Mouse (Mus musculus) right cerebral cortex, postnatal 25 days (tissue): ENCODE data around the gene Sowahc.

ENCODE experiments used
- DNase-seq: peaks from one replicate; pipeline ENCODE4 v3.0.0; 2022

The Sowahc gene

DNA sequence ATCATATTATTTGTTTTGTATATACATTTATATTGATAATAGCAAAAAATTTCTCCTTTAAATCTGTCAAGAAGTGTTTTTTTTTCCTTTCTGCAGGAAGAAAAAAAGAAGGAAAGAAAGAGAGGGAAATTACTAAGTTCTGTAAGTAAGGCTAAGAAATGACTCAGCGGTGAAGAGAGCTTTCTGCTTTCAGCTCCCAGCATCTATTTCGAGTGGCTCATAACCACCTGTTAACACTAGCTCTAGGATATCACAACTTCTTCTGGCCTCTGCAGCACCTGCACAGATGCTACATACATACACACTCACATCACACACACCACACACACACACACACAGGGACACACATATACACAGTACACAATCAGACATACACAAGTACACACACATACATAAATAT, 34.8 kb downstream of the Sowahc start:
- DNase-seq = no peak

DNA sequence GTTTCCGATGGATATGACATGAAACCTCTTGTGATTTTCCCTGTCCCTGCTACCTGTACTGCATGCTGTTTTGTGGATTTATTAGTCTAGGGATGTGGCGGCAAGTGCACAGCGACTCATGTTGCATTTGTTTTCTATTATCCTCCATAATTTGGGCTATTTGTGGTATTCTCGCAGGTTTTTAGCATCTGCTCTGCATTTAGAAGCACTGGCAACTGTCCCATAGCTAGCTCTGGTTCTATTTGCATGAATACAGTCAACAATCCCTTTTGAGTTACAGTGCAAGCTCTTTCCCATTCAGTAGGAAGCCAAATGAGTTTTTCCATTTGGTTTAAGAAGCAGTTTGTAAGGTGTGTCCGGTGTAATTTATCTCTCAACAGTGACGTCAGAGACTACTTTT, 37.8 kb downstream of the Sowahc start:
- DNase-seq = no peak

GRCm38 (mm10) chr10:59261603-59262002, 39.9 kb downstream of the Sowahc start:
- DNase-seq = no peak

- DNase-seq = no peak
These were observed 40.3 kb downstream of the Sowahc start for GRCm38 (mm10) chr10:59262021-59262420.

- no peak for DNase-seq
These were observed 41.2 kb downstream of the Sowahc start for GRCm38 (mm10) chr10:59262979-59263378.

- no peak for DNase-seq
These were observed 43.3 kb downstream of the Sowahc start for GRCm38 (mm10) chr10:59265067-59265466.

GRCm38 (mm10) chr10:59265674-59266073, 43.9 kb downstream of the Sowahc start:
- DNase-seq = no peak

- no peak for DNase-seq
These were observed 44.3 kb downstream of the Sowahc start for GRCm38 (mm10) chr10:59266097-59266496.

DNA sequence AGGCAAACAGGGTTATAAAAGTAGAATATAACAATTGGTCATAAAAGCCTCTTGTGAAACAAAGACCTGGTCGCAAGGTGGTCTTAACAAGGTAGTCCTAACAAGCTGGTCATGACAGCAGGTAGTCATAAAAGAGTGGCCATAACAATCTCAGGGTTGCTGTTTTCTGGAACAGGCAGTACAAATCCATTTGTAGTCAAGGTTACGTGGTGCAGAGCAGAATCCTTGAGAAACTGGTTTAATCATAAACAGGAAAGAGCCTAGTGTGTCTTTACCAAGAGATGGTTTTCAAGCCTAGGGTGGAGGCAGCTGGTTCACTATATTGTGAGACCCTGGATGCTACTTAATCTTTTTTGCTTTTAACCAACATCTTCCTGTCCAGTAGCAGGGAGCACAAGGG, 45.5 kb downstream of the Sowahc start:
- DNase-seq = no peak

- DNase-seq = no peak
These were observed 46.4 kb downstream of the Sowahc start for GRCm38 (mm10) chr10:59268109-59268508.

DNA sequence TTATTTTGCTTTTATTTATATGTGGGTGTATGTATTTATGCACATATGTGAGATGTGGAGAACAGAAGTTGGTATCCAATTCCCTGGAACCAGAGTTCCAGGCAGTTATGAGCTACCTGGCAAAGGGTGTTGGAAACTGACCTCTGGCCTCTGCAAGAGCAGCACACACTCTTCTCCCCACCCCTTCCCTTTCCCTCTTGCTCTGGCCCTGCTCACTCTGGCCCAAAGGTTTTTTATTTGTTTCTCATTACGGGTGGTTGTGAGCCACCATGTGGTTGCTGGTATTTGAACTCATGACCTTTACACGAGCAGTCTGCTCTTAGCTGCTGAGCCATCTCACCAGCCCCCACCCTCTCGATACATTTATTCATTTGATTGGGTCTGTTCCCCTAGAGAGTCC, 47.0 kb downstream of the Sowahc start:
- no peak for DNase-seq

- DNase-seq = no peak
These were observed 54.0 kb downstream of the Sowahc start for GRCm38 (mm10) chr10:59275745-59276144.
